Mouse (Mus musculus) hindbrain, embryonic 12.5 days (tissue): ENCODE results near the gene Stc2. TPM values are rescaled to one million over a fixed set of nuclear protein-coding genes. Genes with fewer than 3 reads are reported as not detected.

Experiments used
- ATAC-seq: fragments of 200-750 bp; cut with Nextera tagmentation; 2 replicates; pipeline ENCODE4 v1.8.0; 2017; ENCODE audit warnings: moderate TSS enrichment; ENCODE audit not compliant: low FRiP score
- H3K27ac ChIP-seq: fragments of 300-500 bp; sonication (generic); 2 replicates; pipeline ENCODE4 v1.5.1; 2016; ENCODE audit warnings: mild to moderate bottlenecking
- H3K27me3 ChIP-seq: fragments of 300-500 bp; sonication (generic); 2 replicates; pipeline ENCODE4 v1.6.1; 2016; ENCODE audit warnings: mild to moderate bottlenecking
- H3K36me3 ChIP-seq: fragments of 300-500 bp; sonication (generic); 2 replicates; pipeline ENCODE4 v1.6.1; 2016; ENCODE audit warnings: mild to moderate bottlenecking
- H3K4me1 ChIP-seq: fragments of 300-500 bp; sonication (generic); 2 replicates; pipeline ENCODE4 v1.6.1; 2016
- H3K4me2 ChIP-seq: fragments of 300-500 bp; sonication (generic); replicated peaks from 2 replicates; pipeline ENCODE4 v1.6.1; 2016; ENCODE audit warnings: mild to moderate bottlenecking
- H3K4me3 ChIP-seq: fragments of 300-500 bp; sonication (generic); 2 replicates; pipeline ENCODE4 v1.5.1; 2016; ENCODE audit warnings: mild to moderate bottlenecking
- H3K9ac ChIP-seq: fragments of 300-500 bp; sonication (generic); 2 replicates; pipeline ENCODE4 v1.6.1; 2016; ENCODE audit warnings: mild to moderate bottlenecking, moderate library complexity
- H3K9me3 ChIP-seq: fragments of 300-500 bp; sonication (generic); replicated peaks from 2 replicates; pipeline ENCODE4 v1.6.1; 2016; ENCODE audit warnings: mild to moderate bottlenecking
- WGBS: fragments of 180-500 bp; shearing (Covaris S2); methylation state at CpG from one replicate; pipeline ENCODE4 v1.1.7; 2016; 5-methylcytosine and 5-hydroxymethylcytosine counted together
- polyA plus RNA-seq: library from polyadenylated mRNA; unstranded; fragments of >200 nt; fragmentation: Nextera tagmentation; extraction: Ambion mirVana; gene quantifications from 2 replicates; pipeline ENCODE4 v1.2.1, GENCODE M21; 2016

Gene Stc2
- polyA plus RNA-seq, 1 experiment from 2014 or later = 0.77 TPM

DNA sequence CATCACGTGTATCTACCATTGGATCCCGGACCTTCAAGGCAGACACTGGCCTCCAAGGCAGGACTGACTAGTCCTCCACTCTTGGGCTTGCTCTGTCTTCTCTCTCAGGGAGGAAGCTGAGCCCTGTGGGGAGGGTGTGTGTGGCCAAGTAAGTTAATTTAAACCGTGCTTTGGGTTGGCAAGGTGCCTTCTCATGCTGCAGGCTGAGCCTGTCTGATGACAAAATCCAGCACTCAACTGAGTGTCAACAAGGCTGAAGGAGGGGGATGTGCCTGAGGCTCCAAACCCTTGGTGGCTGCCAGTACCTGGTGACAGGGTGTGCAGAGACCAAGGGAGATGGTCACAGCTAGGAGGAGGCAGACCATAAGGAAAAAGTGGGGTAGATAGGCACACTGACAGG is 7.5 kb downstream of the Stc2 start:
- 74% methylated on average over 3 of the region's 3 CpGs for WGBS
- H3K27me3 ChIP-seq = 0 out of 2 replicates have a peak, but pooled peaks cover 2% of the 10 kb centered on the region
- H3K4me3 ChIP-seq = no peak overlapping the region
- no peaks in the 10 kb centered on the region for H3K4me1 ChIP-seq
- H3K27ac ChIP-seq = no peak overlapping the region
- H3K9ac ChIP-seq = no peak overlapping the region
- no peaks in the 10 kb centered on the region for H3K9me3 ChIP-seq
- ATAC-seq = no peak
- H3K4me2 ChIP-seq = no peak overlapping the region
- H3K36me3 ChIP-seq = no peaks in the 10 kb centered on the region

DNA sequence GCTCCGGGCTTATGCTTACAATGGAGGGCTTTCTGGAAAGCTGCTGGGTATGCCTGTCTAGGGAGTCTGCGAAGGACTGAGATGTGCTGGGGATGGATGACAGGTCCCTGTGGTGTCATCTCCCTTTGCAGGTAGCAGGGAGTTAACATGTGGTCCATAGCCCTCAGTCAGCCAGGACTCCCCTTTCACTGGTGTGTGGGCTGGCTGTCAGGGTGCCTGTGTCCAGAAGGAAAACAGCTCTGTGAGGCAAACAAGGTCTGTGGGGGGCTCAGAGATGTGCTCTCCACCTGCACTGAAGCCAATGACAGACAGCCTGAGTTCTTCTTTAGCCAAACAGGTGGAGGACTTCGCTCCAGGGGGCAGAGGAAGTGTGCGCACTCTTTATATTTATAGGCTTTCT is 8.8 kb downstream of the Stc2 start:
- WGBS = 96% methylated on average over 4 of the region's 4 CpGs
- ATAC-seq = no peak
- Histone ChIP-seq H3K4me3 (no peak overlapping the region), H3K27ac (no peak overlapping the region), H3K4me2 (no peak overlapping the region), H3K9ac (no peak overlapping the region), H3K27me3 (no peaks in the 10 kb centered on the region), H3K9me3 (no peaks in the 10 kb centered on the region), H3K36me3 (no peaks in the 10 kb centered on the region), H3K4me1 (no peaks in the 10 kb centered on the region)

DNA sequence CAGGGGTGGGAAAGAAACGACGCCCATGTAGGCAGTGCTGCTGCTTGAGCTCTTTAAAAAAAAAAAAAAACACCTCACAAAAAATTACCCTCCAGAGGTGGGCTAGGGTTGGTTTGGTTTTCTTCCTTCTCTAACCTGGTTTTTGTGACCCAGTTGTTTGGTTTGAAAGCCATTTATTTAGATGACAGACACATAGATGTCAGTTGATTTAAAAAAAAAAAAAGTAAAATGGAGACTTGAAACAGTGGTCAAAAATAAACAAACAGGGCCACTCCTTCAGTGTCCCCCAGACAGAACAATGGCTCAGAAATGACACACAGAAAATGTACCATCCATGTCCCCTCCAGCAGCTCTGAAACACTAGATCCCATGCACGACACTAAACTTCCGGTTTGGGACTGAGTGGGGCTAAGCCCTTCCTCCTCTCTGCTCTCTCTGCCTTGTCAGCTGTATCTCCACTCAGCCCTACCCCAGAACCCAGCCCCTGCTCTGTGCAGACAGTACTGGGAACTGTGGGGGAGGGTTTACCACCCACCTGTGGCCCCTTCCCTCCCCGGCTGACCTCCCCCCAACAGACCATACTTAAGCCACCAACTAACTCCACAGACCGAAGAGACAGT is 10.5 kb downstream of the Stc2 start:
- WGBS = 79% methylated on average over 6 of the region's 6 CpGs
- Histone ChIP-seq H3K27me3 (no peaks in the 10 kb centered on the region), H3K27ac (no peak overlapping the region), H3K9me3 (no peaks in the 10 kb centered on the region), H3K4me2 (no peak overlapping the region), H3K36me3 (no peaks in the 10 kb centered on the region), H3K4me3 (no peak overlapping the region), H3K4me1 (no peaks in the 10 kb centered on the region), H3K9ac (no peak overlapping the region)
- ATAC-seq = no peak

DNA sequence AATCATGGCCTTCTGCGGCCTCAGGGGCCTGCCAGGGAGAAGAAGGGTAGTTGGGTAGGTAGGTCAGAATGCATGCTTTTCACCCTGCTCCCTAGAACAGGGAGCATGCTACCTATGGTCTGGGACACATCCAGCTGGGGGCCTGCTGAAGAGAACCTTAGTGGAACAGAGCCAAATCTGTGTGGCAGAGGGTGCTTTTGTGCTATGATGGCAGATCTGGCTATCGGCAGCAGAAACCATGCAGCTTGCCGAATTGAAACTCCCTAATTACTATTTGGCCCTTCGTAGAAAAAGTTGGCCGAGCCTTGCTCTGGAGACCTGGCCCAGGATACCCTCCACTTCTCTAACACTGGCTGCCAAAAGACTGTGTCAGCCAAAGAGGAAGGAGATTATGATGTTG is 11.4 kb downstream of the Stc2 start:
- 89% methylated on average over 5 of the region's 5 CpGs for WGBS
- no peak overlapping the region for H3K27ac ChIP-seq
- H3K4me1 ChIP-seq = no peaks in the 10 kb centered on the region
- H3K36me3 ChIP-seq = no peaks in the 10 kb centered on the region
- H3K4me2 ChIP-seq = no peak overlapping the region
- H3K4me3 ChIP-seq = no peak overlapping the region
- no peak for ATAC-seq
- no peaks in the 10 kb centered on the region for H3K9me3 ChIP-seq
- no peaks in the 10 kb centered on the region for H3K27me3 ChIP-seq
- H3K9ac ChIP-seq = no peak overlapping the region

DNA sequence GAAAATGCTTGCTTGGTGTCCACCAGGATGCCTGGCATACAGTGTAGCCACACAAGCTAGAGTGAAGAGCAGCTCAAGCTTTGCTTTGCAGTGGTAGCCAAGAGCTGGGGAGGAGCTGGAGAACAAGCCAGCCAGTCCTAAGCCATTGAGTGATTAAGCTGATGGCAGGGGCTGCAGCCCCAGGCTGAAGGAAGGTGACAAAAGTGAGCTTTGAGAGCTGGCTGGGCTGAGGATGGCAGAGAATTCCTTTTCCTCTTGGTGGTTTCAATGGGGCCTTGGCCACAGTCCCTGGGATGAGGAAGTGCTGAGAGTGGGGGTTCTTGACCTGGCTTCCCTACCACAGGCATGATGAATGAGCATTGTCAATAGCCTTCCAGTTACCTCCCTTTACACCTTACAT is 13.0 kb downstream of the Stc2 start:
- Histone ChIP-seq H3K36me3 (no peaks in the 10 kb centered on the region), H3K4me3 (no peak overlapping the region), H3K4me1 (no peaks in the 10 kb centered on the region), H3K9me3 (no peaks in the 10 kb centered on the region), H3K4me2 (no peak overlapping the region), H3K27me3 (no peaks in the 10 kb centered on the region), H3K9ac (no peak overlapping the region), H3K27ac (no peak overlapping the region)
- ATAC-seq = no peak

DNA sequence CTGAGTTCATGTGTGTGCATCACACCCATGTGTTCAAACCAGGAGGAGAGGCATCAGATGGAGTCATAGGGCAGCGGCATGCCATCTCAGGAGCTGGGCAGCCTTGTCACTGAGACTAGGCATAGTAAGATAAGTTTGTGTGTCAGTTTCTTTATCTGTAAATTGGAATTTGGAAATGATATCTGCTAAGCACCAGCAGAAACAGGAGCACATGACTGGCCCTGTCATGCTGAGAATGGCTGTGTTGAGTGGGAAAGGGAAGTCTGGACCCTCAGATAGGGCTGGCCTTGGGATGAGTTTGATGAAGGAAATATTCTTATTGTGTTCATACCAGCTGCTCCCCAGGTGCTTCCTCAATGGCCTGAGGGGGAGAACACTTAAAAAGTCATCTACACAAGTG is 14.1 kb downstream of the Stc2 start:
- no peak overlapping the region for H3K4me3 ChIP-seq
- H3K4me2 ChIP-seq = no peak overlapping the region
- 100% methylated on average over 1 of the region's 1 CpGs for WGBS
- H3K27ac ChIP-seq = no peak overlapping the region
- no peak overlapping the region for H3K9ac ChIP-seq
- no peaks in the 10 kb centered on the region for H3K27me3 ChIP-seq
- H3K9me3 ChIP-seq = no peaks in the 10 kb centered on the region
- H3K36me3 ChIP-seq = no peaks in the 10 kb centered on the region
- no peaks in the 10 kb centered on the region for H3K4me1 ChIP-seq
- no peak for ATAC-seq

DNA sequence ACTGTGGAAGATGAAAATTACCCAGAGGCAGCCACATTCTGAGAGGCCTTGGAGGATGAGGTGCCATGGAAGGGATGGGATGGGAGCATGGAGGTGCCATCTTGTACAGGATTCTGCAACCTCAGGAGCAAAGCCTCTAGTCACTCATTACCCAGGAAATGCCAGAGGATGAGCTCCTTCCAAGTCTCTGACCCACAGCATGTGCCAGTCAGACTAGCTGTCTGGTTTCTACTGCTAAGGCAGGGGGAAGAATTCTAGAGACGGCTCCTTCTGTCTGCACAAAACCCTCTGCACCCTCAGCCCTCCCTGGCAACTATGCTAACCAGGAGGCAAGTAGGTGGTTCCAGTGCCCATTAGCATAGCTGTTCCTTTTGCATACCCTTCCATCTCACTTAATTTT is 15.4 kb downstream of the Stc2 start:
- Histone ChIP-seq H3K4me3 (no peak overlapping the region), H3K27ac (no peak overlapping the region), H3K27me3 (no peaks in the 10 kb centered on the region), H3K4me2 (no peak overlapping the region), H3K9me3 (no peaks in the 10 kb centered on the region), H3K36me3 (no peaks in the 10 kb centered on the region), H3K9ac (no peak overlapping the region), H3K4me1 (no peaks in the 10 kb centered on the region)
- ATAC-seq = no peak
- 61% methylated on average over 1 of the region's 1 CpGs for WGBS

Other genes with a start within 250 kb of the Stc2 start
- gene Gm17332, start 187.6 kb downstream of the Stc2 start, polyA plus RNA-seq = not detected in 2 replicates